Mouse (Mus musculus) ES-E14 (cell line): ENCODE measurements around the gene Znhit1. TPM values are rescaled to one million over a fixed set of nuclear protein-coding genes. Genes with fewer than 3 reads are reported as not detected.

Experiments
- DNase-seq: peaks from one replicate; pipeline ENCODE4 v3.0.0-alpha.2; 2013; ENCODE audit warnings: low read depth, low spot score
- H3K27ac ChIP-seq: 2 replicates; pipeline ENCODE4 v1.5.1; 2012; ENCODE audit warnings: low read depth, mild to moderate bottlenecking, low read length, moderate library complexity, mixed read lengths; ENCODE audit not compliant: poor library complexity, insufficient read depth, severe bottlenecking
- H3K36me3 ChIP-seq: 2 replicates; pipeline ENCODE4 v1.6.1; 2012; ENCODE audit warnings: mild to moderate bottlenecking, low read length, moderate library complexity, mixed read lengths; ENCODE audit not compliant: control insufficient read depth, poor library complexity, insufficient read depth, severe bottlenecking
- H3K4me1 ChIP-seq, 2 experiments: fragments of 150-350 bp in 1 of 2; sonication (generic) in 1 of 2; 2 replicates each; pipeline ENCODE4 v1.6.1; 2012; ENCODE audit warnings: low read length in 2 of 2, mild to moderate bottlenecking in 1 of 2, mixed read lengths in 1 of 2; ENCODE audit not compliant: control insufficient read depth in 2 of 2, insufficient read depth in 2 of 2, poor library complexity in 1 of 2
- H3K4me3 ChIP-seq, 2 experiments: fragments of 150-350 bp in 1 of 2; sonication (generic) in 1 of 2; 2 replicates each; pipeline ENCODE4 v1.5.1; 2012; ENCODE audit warnings: low read length in 2 of 2, low read depth in 1 of 2, mild to moderate bottlenecking in 1 of 2, mixed read lengths in 1 of 2; ENCODE audit not compliant: insufficient read depth in 1 of 2, poor library complexity in 1 of 2, severe bottlenecking in 1 of 2
- H3K9ac ChIP-seq: 2 replicates; pipeline ENCODE4 v1.6.1; 2012; ENCODE audit warnings: low read depth, mild to moderate bottlenecking, low read length, mixed read lengths; ENCODE audit not compliant: poor library complexity, insufficient read depth, severe bottlenecking
- H3K9me3 ChIP-seq: fragments of 150-350 bp; sonication (generic); 2 replicates; pipeline ENCODE4 v1.6.1; 2012; ENCODE audit warnings: low read depth, mild to moderate bottlenecking, low read length; ENCODE audit not compliant: control insufficient read depth, insufficient read depth
- CHD2 ChIP-seq: IDR thresholded peaks from 2 replicates; pipeline ENCODE4 v1.6.1; 2014; ENCODE audit warnings: mild to moderate bottlenecking, low read depth, low read length, inconsistent platforms
- HCFC1 ChIP-seq: IDR thresholded peaks from 2 replicates; pipeline ENCODE4 v1.6.1; 2012; ENCODE audit warnings: low read length, inconsistent platforms, borderline replicate concordance; ENCODE audit not compliant: insufficient read depth
- MAFK ChIP-seq: IDR thresholded peaks from 2 replicates; pipeline ENCODE4 v1.6.1; 2014; ENCODE audit warnings: mild to moderate bottlenecking, low read depth, low read length, inconsistent platforms; ENCODE audit not compliant: insufficient read depth
- ZC3H11A ChIP-seq: IDR thresholded peaks from 2 replicates; pipeline ENCODE4 v1.6.1; 2012; ENCODE audit warnings: low read depth, mild to moderate bottlenecking, inconsistent platforms, low read length, borderline replicate concordance
- ZNF384 ChIP-seq: IDR thresholded peaks from 2 replicates; pipeline ENCODE4 v1.6.1; 2012; ENCODE audit warnings: low read depth, low read length, inconsistent platforms
- in situ Hi-C, 2 experiments: fragments of 600-800 bp; cut with MboI; formaldehyde crosslinking; loops; one replicate each; pipeline ENCODE4 v1.15.1; 2025; ENCODE audit warnings: low sequenced_read_pairs in 2 of 2, inconsistent platforms in 1 of 2; ENCODE audit not compliant: unreplicated experiment in 2 of 2
- total RNA-seq: library from RNA; depleted of rRNA; stranded (reverse); fragments of 300-350 nt; gene quantifications from 2 replicates; pipeline ENCODE4 v1.2.3, GENCODE M21; 2012

The Znhit1 gene
- total RNA-seq, 1 experiment: 46.0 TPM

DNA sequence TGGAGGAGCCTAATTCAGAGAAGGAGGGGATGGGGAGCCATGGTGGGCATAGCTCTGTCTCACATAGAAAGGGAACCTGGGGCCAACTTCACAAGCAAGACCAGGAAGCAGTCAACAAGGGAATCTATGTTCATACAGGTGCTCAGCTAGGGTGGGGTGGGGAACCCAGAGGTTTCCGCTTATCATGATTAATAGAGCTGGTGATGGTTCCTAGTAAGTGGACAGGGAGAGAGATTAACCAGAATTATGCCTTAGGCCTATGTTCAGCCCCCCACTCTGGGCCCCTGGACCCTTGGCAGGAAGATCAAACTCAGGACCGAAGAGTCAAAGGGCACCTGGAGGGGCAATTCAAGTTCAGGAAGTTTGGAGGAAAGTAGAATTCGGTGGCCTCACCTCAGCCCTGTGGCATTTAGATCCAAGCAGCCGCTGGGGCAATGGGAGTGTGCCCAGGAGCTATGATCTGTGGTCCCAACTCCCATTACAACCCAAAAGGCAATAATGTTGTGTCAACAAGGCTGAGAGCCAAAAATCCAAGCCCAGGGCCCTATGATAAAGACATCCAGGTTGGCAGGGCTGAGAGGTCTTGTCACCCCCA lies 20.9 kb downstream of the Znhit1 start:
- peaks cover 3 to 32% of the 10 kb centered on the region in 2 experiments; a peak in 3 of 4 replicates for H3K4me1 ChIP-seq
- H3K4me3 ChIP-seq: no peak overlapping the region
- peaks cover 36% of the 10 kb centered on the region for H3K36me3 ChIP-seq
- H3K27ac ChIP-seq: no peak overlapping the region
- H3K9ac ChIP-seq: no peak overlapping the region
- in situ Hi-C loops: no loop called here
- no peaks in the 10 kb centered on the region for H3K9me3 ChIP-seq
- DNase-seq: no peak
- TF ChIP-seq ZNF384: no peak
- no peak for TF ChIP-seq MAFK
- no peak for TF ChIP-seq CHD2
- TF ChIP-seq HCFC1: no peak
- no peak for TF ChIP-seq ZC3H11A

DNA sequence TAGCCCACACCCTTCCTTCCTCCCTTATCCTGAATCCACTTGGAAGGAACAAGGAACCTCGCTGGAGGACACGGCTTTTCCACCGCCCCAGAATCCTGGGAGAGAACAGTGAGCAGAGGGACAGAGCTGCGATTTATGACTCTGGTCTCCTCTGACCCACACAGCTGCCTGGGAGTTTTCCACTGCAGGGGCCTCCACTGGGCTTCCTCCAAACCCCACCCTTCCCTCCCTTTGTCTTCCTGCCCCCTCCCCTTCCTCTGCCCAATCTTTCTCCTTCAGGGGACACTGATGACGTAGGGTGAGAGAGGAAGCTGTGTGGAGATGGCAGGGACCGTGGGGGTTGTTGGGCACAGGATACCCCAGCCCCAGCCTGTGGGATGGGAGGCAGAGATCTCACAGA lies 21.5 kb downstream of the Znhit1 start, which contains the start of gene Cldn15:
Gene Cldn15 (plus strand): TSS at position 286 of the 400 bp plus-strand sequence.
- Histone ChIP-seq H3K4me3 (no peak within 1 kb of the TSS), H3K9ac (peak within 1 kb of the TSS; percentile 36), H3K4me1 (peaks cover 4 to 32% of the 10 kb centered on the region in 2 experiments; a peak in 3 of 4 replicates), H3K9me3 (no peaks in the 10 kb centered on the region), H3K27ac (no peak within 1 kb of the TSS), H3K36me3 (peaks cover 36% of the 10 kb centered on the region)
- no peak for TF ChIP-seq CHD2
- TF ChIP-seq ZC3H11A: no peak
- TF ChIP-seq MAFK: no peak
- no peak for TF ChIP-seq HCFC1
- TF ChIP-seq ZNF384: no peak
- DNase-seq: no peak
- in situ Hi-C loops: no loop called here

DNA sequence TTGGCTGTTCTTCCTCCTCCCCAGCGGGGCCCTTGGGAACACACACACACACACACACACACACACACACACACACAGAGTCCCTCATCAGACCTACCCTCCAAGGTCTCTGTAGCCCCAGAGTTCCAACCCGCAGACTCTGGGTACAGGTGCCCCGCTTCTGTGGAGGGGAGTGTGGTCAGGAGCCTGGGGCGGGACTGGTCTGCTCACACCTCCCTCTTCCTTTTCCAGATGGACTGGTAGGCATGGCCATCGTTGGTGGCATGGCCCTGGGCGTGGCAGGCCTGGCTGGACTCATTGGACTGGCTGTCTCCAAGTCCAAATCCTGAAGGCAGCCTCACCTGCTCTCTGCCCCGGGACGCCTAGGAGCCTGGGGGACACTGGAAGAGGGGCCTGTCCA lies 22.1 kb downstream of the Znhit1 start:
- Histone ChIP-seq H3K4me1 (peaks cover 7 to 32% of the 10 kb centered on the region in 2 experiments; a peak in 3 of 4 replicates), H3K36me3 (peaks cover 36% of the 10 kb centered on the region), H3K4me3 (no peak overlapping the region), H3K27ac (no peak overlapping the region), H3K9me3 (no peaks in the 10 kb centered on the region), H3K9ac (peak overlapping the region; percentile 36)
- TF ChIP-seq MAFK: no peak
- TF ChIP-seq HCFC1: no peak
- no peak for TF ChIP-seq ZNF384
- in situ Hi-C loops: no loop called here
- DNase-seq: no peak

GRCm38 (mm10) chr5:136965210-136965609 lies 22.6 kb downstream of the Znhit1 start:
- H3K9me3 ChIP-seq: no peaks in the 10 kb centered on the region
- H3K27ac ChIP-seq: no peak overlapping the region
- H3K9ac ChIP-seq: no peak overlapping the region
- in situ Hi-C loops: no loop called here
- peaks cover 36% of the 10 kb centered on the region for H3K36me3 ChIP-seq
- TF ChIP-seq MAFK: no peak
- no peak for TF ChIP-seq ZNF384
- TF ChIP-seq CHD2: no peak
- TF ChIP-seq ZC3H11A: no peak
- TF ChIP-seq HCFC1: no peak
- no peak for DNase-seq
- no peak overlapping the region for H3K4me3 ChIP-seq
- peaks cover 7 to 32% of the 10 kb centered on the region in 2 experiments; a peak in 3 of 4 replicates for H3K4me1 ChIP-seq
